Mouse (Mus musculus) MEL (cell line): ENCODE data around the gene Dtwd1.

Experiments used
- CTCF ChIP-seq, 3 experiments: IDR thresholded peaks in 2 of 3; conservative IDR thresholded peaks in 1 of 3; 2 replicates each; pipeline ENCODE4 v1.5.1; 2011 to 2012; ENCODE audit warnings: low read length in 3 of 3, low read depth in 2 of 3, mild to moderate bottlenecking in 2 of 3, improper control_type of control experiment in 1 of 3, inconsistent platforms in 1 of 3, mixed read lengths in 1 of 3, moderate library complexity in 1 of 3; ENCODE audit not compliant: control insufficient read depth in 1 of 3, insufficient read depth in 1 of 3, poor library complexity in 1 of 3, severe bottlenecking in 1 of 3
- HCFC1 ChIP-seq: IDR thresholded peaks from 2 replicates; pipeline ENCODE4 v1.6.1; 2012; ENCODE audit warnings: low read depth, mild to moderate bottlenecking, inconsistent platforms, low read length, improper control_type of control experiment, moderate library complexity
- MAX ChIP-seq: IDR thresholded peaks from 2 replicates; pipeline ENCODE4 v1.6.1; 2011; ENCODE audit warnings: low read length, improper control_type of control experiment
- MXI1 ChIP-seq: IDR thresholded peaks from 2 replicates; pipeline ENCODE4 v1.6.1; 2011; ENCODE audit warnings: mild to moderate bottlenecking, low read depth, low read length, improper control_type of control experiment
- POLR2A ChIP-seq, 2 experiments: IDR thresholded peaks; 2 replicates each; pipeline ENCODE4 v1.6.1; 2011 to 2012; ENCODE audit warnings: low read length in 2 of 2, mild to moderate bottlenecking in 2 of 2, control low read depth in 1 of 2, improper control_type of control experiment in 1 of 2, low read depth in 1 of 2, moderate library complexity in 1 of 2; ENCODE audit not compliant: control insufficient read depth in 1 of 2, insufficient read depth in 1 of 2, poor library complexity in 1 of 2
- TAL1 ChIP-seq: IDR thresholded peaks from 2 replicates; pipeline ENCODE4 v1.6.1; 2012; ENCODE audit warnings: mild to moderate bottlenecking, inconsistent platforms, low read length, moderate library complexity, mixed read lengths
- USF1 ChIP-seq: IDR thresholded peaks from 2 replicates; pipeline ENCODE4 v1.6.1; 2014; ENCODE audit warnings: low read depth, mild to moderate bottlenecking, inconsistent platforms, low read length, improper control_type of control experiment, moderate library complexity

DNA sequence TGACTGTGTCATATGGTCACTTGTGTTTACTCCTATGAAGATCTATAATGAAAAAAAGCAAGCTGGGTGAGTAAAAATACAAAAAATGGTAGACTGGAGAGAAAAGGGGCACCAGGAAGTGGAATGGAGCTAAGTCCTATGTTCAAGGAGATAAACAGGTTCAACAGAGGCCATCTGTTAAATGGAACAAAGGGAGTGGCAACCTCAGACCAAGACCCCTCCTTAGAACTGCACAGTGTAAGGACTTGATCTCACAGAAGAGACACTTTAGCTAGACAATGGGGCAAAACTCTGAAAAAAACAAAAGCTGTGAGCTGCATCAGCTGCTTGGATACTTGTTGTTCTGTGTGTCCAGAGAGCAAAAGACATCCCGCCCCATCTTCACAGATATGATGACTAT, 19.5 kb downstream of the Dtwd1 start:
- TF ChIP-seq CTCF (IDR thresholded peaks at IDR 0.05 in 2 of 3, conservative IDR thresholded peaks at IDR 0.05 in 1 of 3; ENCODE audit: control insufficient read depth in 1 of 3, insufficient read depth in 1 of 3, low read depth in 2 of 3, low read length in 3 of 3, poor library complexity in 1 of 3, severe bottlenecking in 1 of 3) (no peak), POLR2A (IDR thresholded peaks at IDR 0.05; ENCODE audit: control insufficient read depth in 1 of 2, insufficient read depth in 1 of 2, low read depth in 1 of 2, low read length in 2 of 2, poor library complexity in 1 of 2) (no peak), MXI1 (no peak), USF1 (no peak), MAX (no peak), TAL1 (no peak), HCFC1 (no peak)
